Mouse (Mus musculus) macrophage (primary cell): Measurements from ENCODE around the gene Tbc1d22a. TPM values are rescaled to one million over a fixed set of nuclear protein-coding genes. Genes with fewer than 3 reads are reported as not detected.

Experiments used
- H3K27ac ChIP-seq: fragments of 350-480 bp; formaldehyde crosslinking; 2 replicates; pipeline ENCODE4 v1.9.0; 2021
- H3K36me3 ChIP-seq: fragments of 350-480 bp; formaldehyde crosslinking; 2 replicates; pipeline ENCODE4 v1.9.0; 2021; ENCODE audit errors: inconsistent target
- H3K4me3 ChIP-seq: fragments of 350-480 bp; formaldehyde crosslinking; 2 replicates; pipeline ENCODE4 v1.9.0; 2021; ENCODE audit errors: inconsistent target
- H3K79me2 ChIP-seq: fragments of 350-480 bp; formaldehyde crosslinking; 2 replicates; pipeline ENCODE4 v1.9.0; 2021; ENCODE audit errors: inconsistent target
- WGBS: methylation state at CpG from one replicate; pipeline ENCODE4 v1.1.7; 2026; ENCODE audit warnings: inconsistent platforms; ENCODE audit not compliant: missing documents; 5-methylcytosine and 5-hydroxymethylcytosine counted together
- polyA plus RNA-seq: library from polyadenylated mRNA; stranded (reverse); fragments of 250-400 nt; gene quantifications from 3 replicates; pipeline ENCODE4 v1.2.4, GENCODE M21; 2018; ENCODE audit warnings: inconsistent platforms

Tbc1d22a gene
- polyA plus RNA-seq, 1 experiment from 2014 or later, result 49.5 TPM

- Histone ChIP-seq H3K79me2 (no peaks in the 10 kb centered on the region), H3K4me3 (no peak overlapping the region), H3K27ac (no peak overlapping the region), H3K36me3 (no peaks in the 10 kb centered on the region; the same call in 1 of the 2 replicates)
- WGBS, result 94% methylated on average over 7 of the region's 7 CpGs
Observed at GRCm38 (mm10) chr15:86471136-86471535, 256.9 kb downstream of the Tbc1d22a start.

- Histone ChIP-seq H3K4me3 (no peak overlapping the region), H3K27ac (no peak overlapping the region), H3K79me2 (no peaks in the 10 kb centered on the region), H3K36me3 (no peaks in the 10 kb centered on the region)
- WGBS, result 95% methylated on average over 11 of the region's 11 CpGs
Observed at GRCm38 (mm10) chr15:86473473-86473872, 259.2 kb downstream of the Tbc1d22a start.

GRCm38 (mm10) chr15:86474951-86475350 lies 260.7 kb downstream of the Tbc1d22a start:
- WGBS, result 98% methylated on average over 5 of the region's 5 CpGs

GRCm38 (mm10) chr15:86476483-86476882 lies 262.2 kb downstream of the Tbc1d22a start:
- 93% methylated on average over 6 of the region's 6 CpGs for WGBS
- no peaks in the 10 kb centered on the region for H3K79me2 ChIP-seq
- no peaks in the 10 kb centered on the region for H3K36me3 ChIP-seq
- no peak overlapping the region for H3K27ac ChIP-seq
- H3K4me3 ChIP-seq, result no peak overlapping the region

More at GRCm38 (mm10) chr15:86474951-86475350, 260.7 kb downstream of the Tbc1d22a start:
- Histone ChIP-seq H3K4me3 (no peak overlapping the region), H3K36me3 (no peaks in the 10 kb centered on the region), H3K27ac (no peak overlapping the region), H3K79me2 (no peaks in the 10 kb centered on the region)

- WGBS, result 77% methylated on average over 6 of the region's 6 CpGs
- no peak overlapping the region for H3K4me3 ChIP-seq
- H3K79me2 ChIP-seq, result no peaks in the 10 kb centered on the region
- H3K36me3 ChIP-seq, result no peaks in the 10 kb centered on the region
- H3K27ac ChIP-seq, result no peak overlapping the region
Observed at GRCm38 (mm10) chr15:86477032-86477431, 262.8 kb downstream of the Tbc1d22a start.

- H3K36me3 ChIP-seq, result no peaks in the 10 kb centered on the region
- H3K4me3 ChIP-seq, result no peak overlapping the region
- H3K79me2 ChIP-seq, result no peaks in the 10 kb centered on the region
- no peak overlapping the region for H3K27ac ChIP-seq
Observed at GRCm38 (mm10) chr15:86477471-86477992, 263.3 kb downstream of the Tbc1d22a start.

DNA sequence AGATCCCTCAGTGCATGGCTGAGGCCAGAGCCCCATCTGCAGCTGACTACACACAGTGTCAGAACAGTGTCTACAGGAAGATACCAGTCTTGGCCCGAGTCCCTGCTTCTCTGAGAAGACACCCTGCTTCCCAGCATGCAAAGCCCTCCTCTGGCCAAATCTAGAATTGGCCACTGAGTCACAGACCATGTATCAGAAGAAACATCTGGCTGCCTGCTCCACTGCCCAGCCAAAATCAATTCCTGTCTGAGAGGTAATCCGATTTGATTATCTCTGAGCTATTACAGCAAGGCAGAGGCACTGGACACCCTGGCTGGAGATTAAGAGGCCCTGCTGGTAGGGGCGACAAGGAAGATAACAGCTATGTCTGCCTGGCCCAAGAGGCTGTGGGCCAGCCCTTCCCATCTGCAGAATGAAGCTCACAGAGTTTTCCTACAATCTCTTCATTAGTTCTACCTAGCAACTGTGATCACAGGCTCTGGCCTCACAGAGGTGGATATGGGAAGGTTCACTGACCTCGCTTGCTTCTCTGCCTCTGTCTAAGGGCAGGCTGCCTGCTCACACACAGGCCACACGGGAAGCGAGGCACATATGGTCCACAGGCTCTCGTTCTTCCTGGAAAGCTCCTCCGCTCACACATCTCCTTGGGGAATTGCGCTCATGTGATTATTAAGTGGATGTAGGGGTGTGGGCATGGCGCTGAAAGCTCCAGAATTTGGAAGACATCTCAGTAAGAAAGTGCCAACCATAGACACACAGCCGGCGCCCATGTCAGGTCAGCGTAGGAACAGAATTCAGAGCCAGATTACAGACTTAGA lies 264.6 kb downstream of the Tbc1d22a start:
- Histone ChIP-seq H3K27ac (no peak overlapping the region), H3K36me3 (no peaks in the 10 kb centered on the region), H3K4me3 (no peak overlapping the region), H3K79me2 (no peaks in the 10 kb centered on the region)
- 97% methylated on average over 13 of the region's 13 CpGs for WGBS

GRCm38 (mm10) chr15:86482362-86482761 lies 268.1 kb downstream of the Tbc1d22a start:
- H3K4me3 ChIP-seq, result no peak overlapping the region
- no peaks in the 10 kb centered on the region for H3K79me2 ChIP-seq
- no peak overlapping the region for H3K27ac ChIP-seq
- WGBS, result 96% methylated on average over 5 of the region's 5 CpGs
- H3K36me3 ChIP-seq, result no peaks in the 10 kb centered on the region

- 44% methylated on average over 6 of the region's 6 CpGs for WGBS
- no peak overlapping the region for H3K4me3 ChIP-seq
- no peaks in the 10 kb centered on the region for H3K36me3 ChIP-seq
Observed at GRCm38 (mm10) chr15:86485815-86486214, 271.6 kb downstream of the Tbc1d22a start.

DNA sequence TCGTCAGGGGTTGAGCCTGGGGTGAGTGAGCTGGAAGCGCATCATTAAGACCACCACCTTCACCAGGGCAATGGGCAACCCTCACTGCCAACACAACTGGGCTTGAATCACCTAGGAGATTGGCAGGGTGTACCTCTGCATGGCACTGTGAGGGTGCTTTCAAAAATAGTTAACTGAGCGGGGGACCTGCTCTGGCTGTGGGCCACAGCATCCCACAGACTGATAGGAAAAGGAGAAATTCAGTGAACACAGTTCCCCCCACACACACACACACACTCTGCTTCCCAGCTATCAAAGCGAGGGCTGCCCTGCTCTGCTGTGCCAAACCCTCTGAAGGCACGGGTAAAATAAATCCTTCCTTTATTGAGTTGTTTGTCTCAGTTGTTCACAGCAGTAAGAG lies 273.1 kb downstream of the Tbc1d22a start:
- Histone ChIP-seq H3K27ac (no peak overlapping the region), H3K36me3 (no peaks in the 10 kb centered on the region), H3K4me3 (no peak overlapping the region), H3K79me2 (no peaks in the 10 kb centered on the region)
- WGBS, result 75% methylated on average over 5 of the region's 5 CpGs

More at GRCm38 (mm10) chr15:86485815-86486214, 271.6 kb downstream of the Tbc1d22a start:
- Histone ChIP-seq H3K27ac (no peak overlapping the region), H3K79me2 (no peaks in the 10 kb centered on the region)

DNA sequence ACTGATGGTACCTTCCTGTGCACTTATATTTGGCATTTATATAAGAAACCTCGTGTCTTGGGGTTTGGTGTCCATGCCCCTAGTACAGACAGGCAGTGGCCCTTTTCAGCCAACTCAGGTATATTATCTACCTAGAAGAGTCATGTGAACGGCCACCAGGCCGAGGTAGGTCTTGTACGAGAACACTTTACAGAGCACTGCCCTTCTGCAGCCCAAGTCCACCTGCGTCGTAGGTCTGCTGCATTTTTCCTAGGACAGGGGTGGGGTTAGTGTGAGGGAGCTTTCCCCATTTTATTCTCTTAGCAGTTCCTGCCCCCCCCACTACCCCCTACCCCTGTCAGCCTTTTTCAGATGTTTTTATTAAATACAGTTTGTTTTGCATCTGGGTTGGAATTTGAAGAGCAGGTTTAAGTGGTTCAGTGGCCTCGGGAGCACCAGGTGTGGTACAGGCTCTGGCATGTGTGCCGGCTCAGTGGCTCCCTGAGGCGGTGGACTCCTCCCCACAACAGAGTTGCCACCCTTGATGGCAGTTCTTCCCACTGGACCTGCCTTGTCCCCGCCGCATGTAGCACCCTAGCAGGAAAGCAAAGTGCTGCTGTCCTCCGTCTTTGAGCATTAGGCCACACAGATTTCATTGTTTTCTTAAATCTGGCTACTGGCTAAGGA lies 277.3 kb downstream of the Tbc1d22a start:
- H3K27ac ChIP-seq, result no peak overlapping the region
- 95% methylated on average over 12 of the region's 12 CpGs for WGBS
- H3K79me2 ChIP-seq, result no peaks in the 10 kb centered on the region
- H3K4me3 ChIP-seq, result no peak overlapping the region
- no peaks in the 10 kb centered on the region for H3K36me3 ChIP-seq

DNA sequence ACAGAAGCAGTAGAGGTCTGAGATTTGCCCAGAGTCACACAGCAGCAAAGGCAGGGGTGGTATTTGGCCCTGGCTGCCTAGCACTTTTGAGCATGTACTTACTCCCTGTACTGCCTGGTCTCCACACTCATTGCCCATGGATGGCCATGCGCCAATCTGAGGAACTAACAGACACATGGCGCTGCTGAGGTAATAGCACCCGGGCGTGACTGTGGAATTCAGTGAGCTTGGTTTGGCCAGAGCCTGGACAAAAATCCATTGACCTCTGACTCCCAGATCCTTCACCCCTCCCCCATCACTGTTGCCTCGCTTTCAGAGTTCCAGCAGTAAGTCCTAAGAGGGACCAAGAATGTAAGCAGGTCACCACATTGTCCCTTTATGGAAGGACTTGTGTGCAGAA lies 278.4 kb downstream of the Tbc1d22a start:
- no peak overlapping the region for H3K27ac ChIP-seq
- WGBS, result 99% methylated on average over 5 of the region's 5 CpGs
- no peaks in the 10 kb centered on the region for H3K79me2 ChIP-seq
- no peak overlapping the region for H3K4me3 ChIP-seq
- H3K36me3 ChIP-seq, result no peaks in the 10 kb centered on the region

- H3K79me2 ChIP-seq, result no peaks in the 10 kb centered on the region
- no peak overlapping the region for H3K27ac ChIP-seq
- 50% methylated on average over 4 of the region's 4 CpGs for WGBS
- no peaks in the 10 kb centered on the region for H3K36me3 ChIP-seq
- H3K4me3 ChIP-seq, result no peak overlapping the region
Observed at GRCm38 (mm10) chr15:86496209-86496608, 281.9 kb downstream of the Tbc1d22a start.

GRCm38 (mm10) chr15:86496646-86497045 lies 282.4 kb downstream of the Tbc1d22a start:
- WGBS, result 95% methylated on average over 6 of the region's 7 CpGs
- no peak overlapping the region for H3K27ac ChIP-seq

DNA sequence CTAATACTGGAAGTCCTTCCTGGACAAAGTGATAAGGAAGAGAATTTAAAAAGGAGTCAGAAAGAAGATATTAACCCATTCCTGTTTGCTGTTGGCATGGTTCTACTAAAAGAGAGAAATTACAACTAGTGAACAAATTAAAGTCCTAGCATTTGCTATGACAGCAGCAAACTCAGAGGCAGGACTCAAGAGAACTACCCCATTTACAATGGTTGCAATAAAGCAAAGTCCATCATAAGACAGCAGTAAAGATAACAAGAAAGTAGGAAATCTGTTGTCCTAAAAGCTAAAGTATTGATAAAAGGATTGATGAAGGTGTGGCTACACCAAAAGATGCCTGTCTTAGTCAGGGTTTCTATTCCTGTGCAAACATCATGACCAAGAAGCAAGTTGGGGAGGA lies 286.3 kb downstream of the Tbc1d22a start:
- Histone ChIP-seq H3K36me3 (no peaks in the 10 kb centered on the region), H3K79me2 (no peaks in the 10 kb centered on the region), H3K4me3 (no peak overlapping the region), H3K27ac (no peak overlapping the region)

More at GRCm38 (mm10) chr15:86496646-86497045, 282.4 kb downstream of the Tbc1d22a start:
- no peak overlapping the region for H3K4me3 ChIP-seq
- H3K36me3 ChIP-seq, result no peaks in the 10 kb centered on the region
- H3K79me2 ChIP-seq, result no peaks in the 10 kb centered on the region
